Mouse (Mus musculus): ENCODE measurements at regions not wholly inside any gene's neighbourhood (a gene's known extent, or its start where the extent isn't known, plus 50 kb on each side); places are given as distances from the start of the nearest gene placed in this dataset.

GRCm38 (mm10) chr9:52323226-52323625 lies 154.9 kb upstream of the Zc3h12c start:
- DNase-seq (ENCODE audit: low read depth, low spot score), result no peak

GRCm38 (mm10) chr9:52301521-52301920 lies 133.1 kb upstream of the Zc3h12c start:
- no peak for DNase-seq (ENCODE audit: low read depth, low spot score)

- DNase-seq (ENCODE audit: low read depth, low spot score), result peak; percentile 52
These were observed 130.0 kb upstream of the Zc3h12c start for GRCm38 (mm10) chr9:52298329-52298728.

GRCm38 (mm10) chr9:52294699-52295098 lies 126.3 kb upstream of the Zc3h12c start:
- DNase-seq (ENCODE audit: low read depth, low spot score), result no peak

- DNase-seq (ENCODE audit: low read depth, low spot score), result no peak
These were observed 120.7 kb upstream of the Zc3h12c start for GRCm38 (mm10) chr9:52289069-52289468.

GRCm38 (mm10) chr9:52287761-52288275 lies 119.4 kb upstream of the Zc3h12c start:
- DNase-seq (ENCODE audit: low read depth, low spot score), result no peak

GRCm38 (mm10) chr9:52287246-52287651 lies 118.9 kb upstream of the Zc3h12c start:
- peak; percentile 52 for DNase-seq (ENCODE audit: low read depth, low spot score)

- DNase-seq (ENCODE audit: low read depth, low spot score), result no peak
These were observed 117.7 kb upstream of the Zc3h12c start for GRCm38 (mm10) chr9:52286104-52286503.

- no peak for DNase-seq (ENCODE audit: low read depth, low spot score)
These were observed 115.2 kb upstream of the Zc3h12c start for GRCm38 (mm10) chr9:52283558-52283957.

- no peak for DNase-seq (ENCODE audit: low read depth, low spot score)
These were observed 112.6 kb upstream of the Zc3h12c start for GRCm38 (mm10) chr9:52280995-52281394.

- no peak for DNase-seq (ENCODE audit: low read depth, low spot score)
These were observed 112.2 kb upstream of the Zc3h12c start for GRCm38 (mm10) chr9:52280556-52280955.

- DNase-seq (ENCODE audit: low read depth, low spot score), result no peak
These were observed 110.3 kb upstream of the Zc3h12c start for GRCm38 (mm10) chr9:52278701-52279023.

GRCm38 (mm10) chr9:52277954-52278700 lies 109.8 kb upstream of the Zc3h12c start:
- peak; percentile 59 for DNase-seq (ENCODE audit: low read depth, low spot score)

GRCm38 (mm10) chr9:52273994-52274393 lies 105.6 kb upstream of the Zc3h12c start:
- no peak for DNase-seq (ENCODE audit: low read depth, low spot score)

- no peak for DNase-seq (ENCODE audit: low read depth, low spot score)
These were observed 104.3 kb upstream of the Zc3h12c start for GRCm38 (mm10) chr9:52272668-52273067.

GRCm38 (mm10) chr9:52271345-52272116 lies 103.2 kb upstream of the Zc3h12c start:
- no peak for DNase-seq (ENCODE audit: low read depth, low spot score)

GRCm38 (mm10) chr9:52261538-52261937 lies 93.2 kb upstream of the Zc3h12c start:
- no peak for DNase-seq (ENCODE audit: low read depth, low spot score)

GRCm38 (mm10) chr9:52259459-52259858 lies 91.1 kb upstream of the Zc3h12c start:
- peak; percentile 25 for DNase-seq (ENCODE audit: low read depth, low spot score)

GRCm38 (mm10) chr9:52255692-52256091 lies 87.3 kb upstream of the Zc3h12c start:
- DNase-seq (ENCODE audit: low read depth, low spot score), result no peak

GRCm38 (mm10) chr9:52254475-52254874 lies 86.1 kb upstream of the Zc3h12c start:
- DNase-seq (ENCODE audit: low read depth, low spot score), result no peak

- no peak for DNase-seq (ENCODE audit: low read depth, low spot score)
These were observed 83.1 kb upstream of the Zc3h12c start for GRCm38 (mm10) chr9:52251455-52251854.

- no peak for DNase-seq (ENCODE audit: low read depth, low spot score)
These were observed 78.3 kb upstream of the Zc3h12c start for GRCm38 (mm10) chr9:52246712-52247111.

- DNase-seq (ENCODE audit: low read depth, low spot score), result no peak
These were observed 75.7 kb upstream of the Zc3h12c start for GRCm38 (mm10) chr9:52244081-52244480.

All from R1 (cell line).